Mouse (Mus musculus): ENCODE results near the gene Aplnr.

The Aplnr gene

DNA sequence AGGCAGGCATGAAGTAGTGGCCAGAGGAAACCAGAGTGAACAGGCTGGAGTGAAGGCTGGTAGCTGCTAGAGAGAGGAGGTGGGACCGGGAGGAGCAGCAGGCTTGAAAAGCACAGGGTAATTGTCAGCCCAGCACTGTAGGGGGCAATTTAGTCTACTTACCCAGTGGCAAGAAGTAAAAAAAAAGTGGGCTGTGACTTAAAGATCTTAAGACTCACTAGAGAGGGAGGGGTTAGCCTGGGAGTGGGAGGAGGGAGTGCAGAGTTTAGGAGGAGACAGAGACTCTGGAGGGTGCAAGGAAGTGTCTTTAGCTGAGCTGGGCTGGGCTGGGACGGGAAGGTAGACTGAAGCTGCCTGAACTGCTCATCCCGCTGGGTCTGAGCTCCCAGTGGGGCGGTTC lies at the start of gene Aplnr:
Gene Aplnr, plus strand, starts transcription at position 137 of the 400 bp plus-strand sequence.
- no peak for DNase-seq (ENCODE audit: low spot score)

- no peak for DNase-seq (ENCODE audit: low spot score)
Measured at GRCm38 (mm10) chr2:85088716-85089646, 47.0 kb upstream of the Aplnr start.

DNA sequence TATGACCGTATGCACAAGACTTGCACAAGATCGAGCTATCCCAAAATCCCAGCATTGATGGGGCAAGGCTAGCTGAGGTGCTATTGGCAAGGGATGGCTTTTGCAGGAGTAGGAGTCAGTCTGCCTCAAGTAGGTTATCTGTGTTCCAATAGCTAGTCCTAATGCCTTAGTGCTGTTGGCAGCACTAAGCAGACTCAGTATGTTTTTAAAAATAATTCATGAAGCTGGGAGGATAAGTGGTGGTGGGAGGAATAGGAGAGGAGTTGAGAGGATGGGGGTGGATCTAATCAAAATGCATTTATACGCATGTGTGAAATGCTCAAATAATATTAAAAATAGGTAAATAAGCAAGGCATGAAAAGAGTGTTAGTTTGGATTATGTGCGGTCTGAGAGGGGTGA lies 44.7 kb upstream of the Aplnr start:
- no peak for DNase-seq (ENCODE audit: low spot score)

- no peak for DNase-seq (ENCODE audit: low spot score)
Measured at GRCm38 (mm10) chr2:85093376-85093775, 42.6 kb upstream of the Aplnr start.

DNA sequence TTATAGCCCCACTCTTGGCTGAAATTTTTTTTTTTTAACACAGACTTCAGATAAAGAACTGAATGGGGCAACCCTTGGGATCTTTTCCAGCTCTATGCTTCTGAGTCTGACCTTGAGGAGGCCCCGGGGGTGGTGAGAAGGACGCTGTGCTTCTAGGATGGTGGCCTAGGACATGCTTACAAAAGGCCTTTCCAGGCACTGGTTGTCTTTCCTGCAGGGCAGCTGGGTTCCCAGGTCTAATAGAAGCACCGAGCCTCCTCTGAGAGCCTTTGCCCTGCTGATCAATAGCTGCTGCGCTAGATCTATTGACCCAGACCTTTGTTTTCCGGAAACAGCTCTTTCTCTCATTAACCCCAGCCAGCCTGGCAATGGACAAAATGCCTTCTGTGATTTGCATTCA lies 40.1 kb upstream of the Aplnr start:
- no peak for DNase-seq (ENCODE audit: low spot score)

GRCm38 (mm10) chr2:85098014-85098413 lies 38.0 kb upstream of the Aplnr start:
- DNase-seq (ENCODE audit: low spot score): no peak

DNA sequence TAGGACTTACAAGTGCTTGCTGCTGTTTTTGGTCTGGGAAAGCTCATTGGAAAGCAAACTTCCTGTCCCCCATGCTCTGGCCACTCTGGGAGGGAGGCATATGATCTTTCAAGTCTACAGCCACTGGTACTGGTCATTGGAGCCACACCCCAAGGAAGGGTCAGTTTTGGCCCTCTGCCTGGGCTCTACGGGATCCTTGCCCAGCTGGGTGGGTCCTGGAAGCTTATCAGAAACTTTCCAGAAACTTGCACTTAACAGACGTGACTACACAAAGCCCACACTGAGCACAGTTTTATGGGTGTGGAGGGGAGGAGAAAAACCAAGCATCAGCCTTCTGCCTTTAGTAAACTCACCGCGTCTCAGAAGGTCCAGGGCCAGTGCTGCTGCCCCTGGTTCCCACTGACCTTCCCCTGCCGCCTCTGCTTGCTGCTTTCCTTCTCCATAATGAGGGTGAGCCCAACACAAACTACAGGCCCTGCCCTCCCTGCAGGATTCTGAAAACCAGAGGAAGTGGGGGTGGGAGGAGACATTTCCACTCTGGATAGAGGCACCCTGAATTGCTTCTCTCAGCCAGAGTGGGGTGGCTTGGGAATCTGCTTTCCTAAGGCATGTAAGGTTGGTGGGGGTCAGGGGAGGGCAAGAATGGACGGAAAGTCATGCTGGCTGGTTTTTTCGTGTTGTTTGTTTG lies 37.1 kb upstream of the Aplnr start:
- peak; percentile 16 for DNase-seq (ENCODE audit: low spot score)

- DNase-seq (ENCODE audit: low spot score): no peak
Measured at GRCm38 (mm10) chr2:85103201-85103600, 32.8 kb upstream of the Aplnr start.

DNA sequence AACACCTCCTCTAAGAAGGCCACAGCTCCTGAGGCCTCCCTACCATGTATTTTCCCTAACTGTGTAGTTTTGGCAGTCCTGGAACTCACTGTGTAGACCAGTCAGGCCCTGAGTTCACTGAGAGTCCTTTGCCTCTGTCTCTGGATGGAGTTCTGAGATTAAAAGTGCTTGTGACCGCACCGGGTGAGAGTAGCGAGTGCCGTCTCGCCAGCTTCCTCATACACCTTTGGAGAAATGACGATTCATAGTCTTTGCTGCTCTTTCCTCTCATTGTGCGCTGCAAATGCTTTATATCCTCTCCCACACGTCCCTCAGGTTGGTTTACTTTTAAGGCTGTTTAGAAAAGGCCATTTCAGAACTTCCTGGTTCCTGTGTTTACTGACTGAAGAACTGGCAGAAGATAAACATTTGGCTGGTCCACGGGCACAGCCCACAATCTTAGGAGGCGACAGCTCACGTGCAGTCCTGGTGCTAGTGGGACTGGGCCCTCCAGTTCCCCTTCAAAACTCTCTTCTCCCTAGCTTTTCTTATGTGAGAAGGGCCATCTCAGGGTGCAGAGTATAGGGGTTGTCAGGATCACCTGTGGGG lies 30.5 kb upstream of the Aplnr start:
- DNase-seq (ENCODE audit: low spot score): no peak

DNA sequence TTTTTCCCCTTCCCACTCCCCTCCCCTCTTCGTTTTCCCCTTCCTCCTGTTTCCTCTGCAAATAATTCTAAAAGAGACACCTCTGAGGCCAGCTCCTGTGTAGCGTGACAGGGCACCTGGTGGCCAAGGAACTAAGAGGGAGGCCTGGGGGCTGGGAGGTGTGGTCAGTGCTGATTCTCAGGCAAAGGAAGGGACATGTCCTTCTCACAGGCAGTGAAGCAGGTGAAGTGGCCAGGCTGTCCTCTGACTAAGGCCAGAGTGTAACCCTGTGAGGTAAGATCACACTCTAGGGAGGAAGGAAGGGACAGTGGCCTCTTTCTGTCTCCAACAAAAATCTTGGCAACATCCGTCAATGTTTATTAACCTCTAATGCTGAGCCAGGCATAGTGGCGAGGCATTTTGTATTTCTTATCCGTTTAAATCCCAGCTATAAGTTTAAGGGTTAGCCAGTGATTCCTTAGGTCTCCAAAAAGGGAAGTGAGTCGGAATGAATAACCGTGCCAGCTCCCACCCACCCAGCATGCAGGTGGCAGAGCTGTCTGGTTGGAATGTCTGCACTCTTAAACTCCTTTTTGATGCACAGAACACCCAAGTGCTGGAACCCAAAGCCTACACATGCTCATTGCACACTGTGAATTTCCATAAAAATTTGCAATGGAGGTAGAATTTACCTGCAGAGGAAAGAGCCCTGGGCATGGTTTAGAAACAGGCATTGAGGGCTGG lies 29.8 kb upstream of the Aplnr start:
- DNase-seq (ENCODE audit: low spot score): no peak

DNA sequence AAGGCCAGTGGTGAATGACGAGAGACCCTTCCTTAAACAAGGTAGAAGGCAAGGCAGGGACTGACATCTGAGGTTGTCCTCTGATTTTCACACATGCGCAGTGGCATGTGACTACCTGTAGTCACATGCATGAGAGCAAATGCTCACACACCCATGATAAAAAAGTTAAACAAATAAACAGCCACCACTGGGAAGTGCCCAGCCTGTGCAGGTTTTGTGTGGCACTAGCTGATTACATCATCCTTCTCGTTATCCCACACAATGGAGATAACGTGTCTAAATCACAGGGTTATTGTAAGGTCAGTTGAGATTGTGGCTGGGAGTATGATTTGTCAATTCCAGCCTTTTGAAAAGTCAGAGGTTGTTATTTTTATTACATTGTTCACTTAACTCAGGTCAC lies 29.1 kb upstream of the Aplnr start:
- no peak for DNase-seq (ENCODE audit: low spot score)

GRCm38 (mm10) chr2:85110288-85110875 lies 25.6 kb upstream of the Aplnr start:
- DNase-seq (ENCODE audit: low spot score): no peak

DNA sequence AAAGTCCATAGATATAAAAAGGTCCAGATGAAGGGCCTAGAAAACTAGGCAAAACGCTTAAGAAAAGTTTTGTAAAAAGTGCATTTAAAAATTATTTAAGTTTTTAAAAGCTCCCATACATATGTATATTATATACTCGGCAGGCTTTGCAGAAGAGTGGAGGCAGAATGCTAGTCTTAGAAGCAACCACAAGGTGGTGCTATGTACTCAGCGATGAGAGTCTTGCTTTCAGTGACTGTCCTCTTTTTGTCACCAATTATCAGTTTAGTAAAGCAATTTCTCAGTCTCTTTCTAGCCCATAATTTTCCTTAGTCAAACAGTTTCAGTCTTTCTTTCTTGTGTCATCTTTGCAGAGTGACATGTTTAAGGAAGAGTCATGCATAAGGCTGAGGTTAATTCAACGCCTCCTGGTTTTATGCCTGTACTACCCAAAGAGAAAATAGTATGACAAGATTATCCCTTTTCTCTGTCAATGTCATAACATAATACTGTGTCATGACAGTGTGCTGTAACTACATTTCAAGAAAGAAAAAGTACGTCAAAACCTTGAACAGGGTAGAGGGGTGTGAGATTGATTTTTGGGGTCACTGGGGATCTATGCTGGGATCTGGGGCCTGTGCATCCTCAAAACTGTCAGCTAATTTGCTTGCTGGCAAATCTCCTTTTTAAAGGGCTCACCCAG lies 12.7 kb upstream of the Aplnr start:
- DNase-seq (ENCODE audit: low spot score): no peak

GRCm38 (mm10) chr2:85123869-85124535 lies 12.0 kb upstream of the Aplnr start:
- peak; percentile 61 for DNase-seq (ENCODE audit: low spot score)

- no peak for DNase-seq (ENCODE audit: low spot score)
Measured at GRCm38 (mm10) chr2:85129496-85129971, 6.5 kb upstream of the Aplnr start.

- DNase-seq (ENCODE audit: low spot score): no peak
Measured at GRCm38 (mm10) chr2:85131226-85131625, 4.8 kb upstream of the Aplnr start.

DNA sequence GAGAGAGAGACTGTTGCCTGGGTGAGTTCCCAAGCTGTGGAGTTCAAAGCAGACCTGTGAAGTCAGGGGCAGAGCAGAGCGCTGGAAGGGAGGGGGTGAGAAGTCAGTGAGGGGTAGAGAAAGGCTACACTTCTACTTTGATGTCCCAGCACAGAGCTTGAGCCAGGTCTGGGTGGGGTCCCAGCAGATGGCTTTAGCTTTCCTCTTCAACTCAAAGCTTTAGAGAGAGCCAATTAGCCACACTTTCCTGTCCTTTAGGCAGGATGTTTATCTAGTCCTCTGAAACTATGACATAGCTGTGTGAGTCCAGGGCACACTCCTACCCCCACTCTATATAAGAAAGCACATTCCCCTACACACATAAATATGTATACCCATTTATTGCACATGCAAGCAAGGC lies 4.3 kb upstream of the Aplnr start:
- DNase-seq (ENCODE audit: low spot score): no peak

DNA sequence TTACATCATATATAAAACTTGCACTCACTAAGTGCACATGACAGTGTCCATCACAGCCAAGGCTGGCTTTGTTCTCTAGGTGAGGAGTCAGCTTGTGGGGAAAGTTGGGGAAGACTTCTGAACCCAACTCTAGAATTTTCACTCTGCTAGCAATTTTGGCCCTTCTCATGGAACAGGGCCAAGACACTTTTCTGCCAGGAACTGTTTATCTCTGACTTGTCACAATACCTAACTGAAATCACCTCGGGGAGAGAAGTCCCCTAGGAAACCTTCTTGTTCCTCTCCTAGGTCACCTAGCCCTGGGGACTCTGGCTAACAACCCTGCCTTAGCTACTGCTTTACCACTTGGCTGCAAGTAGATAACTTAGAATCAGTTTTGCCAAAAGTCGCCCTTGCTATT lies 3.8 kb upstream of the Aplnr start:
- no peak for DNase-seq (ENCODE audit: low spot score)

GRCm38 (mm10) chr2:85135099-85135498 lies 926 bp upstream of the Aplnr start:
- DNase-seq (ENCODE audit: low spot score): no peak

DNA sequence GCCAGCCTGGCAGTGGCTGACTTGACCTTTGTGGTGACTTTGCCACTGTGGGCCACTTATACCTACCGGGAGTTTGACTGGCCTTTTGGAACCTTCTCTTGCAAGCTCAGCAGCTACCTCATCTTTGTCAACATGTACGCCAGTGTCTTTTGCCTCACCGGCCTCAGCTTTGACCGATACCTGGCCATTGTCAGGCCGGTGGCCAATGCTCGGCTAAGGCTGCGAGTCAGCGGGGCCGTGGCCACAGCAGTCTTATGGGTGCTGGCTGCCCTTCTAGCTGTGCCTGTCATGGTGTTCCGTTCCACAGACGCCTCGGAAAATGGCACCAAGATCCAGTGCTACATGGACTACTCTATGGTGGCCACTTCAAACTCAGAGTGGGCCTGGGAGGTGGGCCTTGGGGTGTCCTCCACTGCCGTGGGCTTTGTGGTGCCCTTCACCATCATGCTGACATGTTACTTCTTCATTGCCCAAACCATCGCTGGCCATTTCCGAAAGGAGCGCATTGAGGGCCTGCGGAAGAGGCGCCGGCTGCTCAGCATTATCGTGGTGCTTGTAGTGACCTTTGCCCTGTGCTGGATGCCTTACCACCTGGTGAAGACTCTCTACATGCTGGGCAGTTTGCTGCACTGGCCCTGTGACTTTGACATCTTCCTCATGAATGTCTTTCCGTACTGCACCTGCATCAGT lies 951 bp downstream of the Aplnr start:
- DNase-seq (ENCODE audit: low spot score): no peak

All from yolk sac, embryonic 10.5 days (tissue).